Mouse (Mus musculus): ENCODE measurements at regions not wholly inside any gene's neighbourhood (a gene's known extent, or its start where the extent isn't known, plus 50 kb on each side); places are given as distances from the start of the nearest gene placed in this dataset.

GRCm38 (mm10) chr13:91274615-91275014 lies 50.8 kb upstream of the Atg10 start:
- no peak for TF ChIP-seq GATA1 (IDR thresholded peaks at IDR 0.05; ENCODE audit: low read length)
- TF ChIP-seq TAL1 (IDR thresholded peaks at IDR 0.05; ENCODE audit: low read length): no peak

All from erythroblast, embryonic 14.5 days (primary cell).